Mouse (Mus musculus) embryonic fibroblast, embryonic 13.5 days (primary cell): Measurements from ENCODE around the gene Sertad1.

Experiments
- CTCF ChIP-seq: IDR thresholded peaks from 2 replicates; pipeline ENCODE4 v1.5.1; 2011; ENCODE audit warnings: mild to moderate bottlenecking, control low read depth, low read length, moderate library complexity, borderline replicate concordance; ENCODE audit not compliant: insufficient read depth
- POLR2A ChIP-seq: IDR thresholded peaks from 2 replicates; pipeline ENCODE4 v1.6.1; 2011; ENCODE audit warnings: low read depth, mild to moderate bottlenecking, control low read depth, low read length, moderate library complexity

GRCm38 (mm10) chr7:27460477-27460876 lies 26.2 kb upstream of the Sertad1 start:
- TF ChIP-seq CTCF = no peak
- TF ChIP-seq POLR2A = no peak
